Mouse (Mus musculus) heart, adult 8-10 months (tissue): ENCODE data around the gene Cyp2c54. TPM values are rescaled to one million over a fixed set of nuclear protein-coding genes. Genes with fewer than 3 reads are reported as not detected.
"Not testable (repeated sequence)": the region's sequence is repeated elsewhere in the genome, so short reads cannot be mapped to it uniquely, and the experiment has no call there.

Experiments
- DNase-seq: peaks from one replicate; pipeline ENCODE4 v3.0.0; 2022; ENCODE audit warnings: low spot score
- total RNA-seq, 4 experiments: library from RNA; stranded (reverse); gene quantifications; 2 replicates each; pipeline ENCODE4 v1.2.4; 2022

Gene Cyp2c54
- not detected for total RNA-seq

GRCm38 (mm10) chr19:40073701-40074100 lies at the start of gene Cyp2c54:
Gene Cyp2c54, minus strand, starts transcription at chr19:40073827.
- DNase-seq, result no peak

- DNase-seq, result not testable (repeated sequence)
Observed at GRCm38 (mm10) chr19:40119624-40120023, 46.0 kb upstream of the Cyp2c54 start.

DNA sequence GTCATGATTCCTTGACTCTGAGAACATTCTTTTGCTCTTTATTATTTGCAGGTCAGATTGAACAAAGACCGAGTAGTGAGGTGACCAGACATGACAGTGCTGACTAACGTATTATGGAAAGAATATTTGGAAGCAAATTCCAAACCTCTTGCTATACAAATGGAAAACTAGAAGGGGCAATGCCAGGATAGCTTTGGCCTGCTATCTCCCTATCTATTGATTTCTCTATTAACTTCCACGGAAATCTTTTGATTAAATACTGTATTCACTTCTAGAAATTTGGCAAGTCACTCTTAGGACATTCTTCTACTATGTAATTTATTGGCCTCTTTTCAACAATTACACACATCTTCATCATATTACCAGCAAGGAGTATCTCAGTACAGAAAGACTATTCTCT lies 17.5 kb upstream of the Cyp2c54 start:
- DNase-seq, result no peak

DNA sequence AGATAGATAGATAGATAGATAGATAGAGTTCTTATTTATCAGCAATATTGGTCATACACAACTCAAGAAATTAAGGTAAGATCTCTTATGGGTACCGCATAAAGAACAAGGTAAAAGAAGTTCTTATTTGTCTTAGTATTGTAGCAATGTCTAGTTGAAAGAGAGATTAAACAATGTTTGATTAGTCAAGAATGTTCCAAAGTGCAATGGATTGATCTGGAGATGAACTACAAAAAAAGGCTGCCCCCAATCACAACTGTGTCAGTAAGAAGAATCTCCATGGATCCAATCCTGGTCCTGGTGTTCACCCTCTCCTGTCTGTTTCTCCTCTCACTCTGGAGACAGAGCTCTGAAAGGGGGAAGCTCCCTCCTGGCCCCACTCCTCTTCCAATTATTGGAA lies 15.8 kb upstream of the Cyp2c54 start, which contains the start of gene Cyp2c50:
Cyp2c50 (plus strand) TSS at position 268 of the 400 bp plus-strand sequence.
- DNase-seq, result not testable (repeated sequence)

- DNase-seq, result no peak
Observed at GRCm38 (mm10) chr19:40088381-40088780, 14.8 kb upstream of the Cyp2c54 start.

GRCm38 (mm10) chr19:39992140-39992539 lies 81.5 kb downstream of the Cyp2c54 start, which contains the start of gene Cyp2c37:
Gene Cyp2c37, plus strand, starts transcription at chr19:39992424.
- not testable (repeated sequence) for DNase-seq

GRCm38 (mm10) chr19:39989471-39989870 lies 84.2 kb downstream of the Cyp2c54 start:
- no peak for DNase-seq

Other genes with a start within 250 kb of the Cyp2c54 start
- not detected for gene Cyp2c69, start 187.0 kb downstream of the Cyp2c54 start, total RNA-seq
- not detected for gene Cyp2c37, start 81.4 kb downstream of the Cyp2c54 start, total RNA-seq
- gene Cyp2c50, start 15.9 kb upstream of the Cyp2c54 start, total RNA-seq, result not detected
- gene Cyp2c70, start 113.5 kb upstream of the Cyp2c54 start, total RNA-seq, result under 1 TPM; 0.16 to 0.46 (median 0.31) TPM
- 100 to 1,000 TPM; 114 to 157 (median 136) TPM for gene Pdlim1, start 198.0 kb upstream of the Cyp2c54 start, total RNA-seq